Mouse (Mus musculus): ENCODE data around the gene Il18rap. TPM values are rescaled to one million over a fixed set of nuclear protein-coding genes. Genes with fewer than 3 reads are reported as not detected.

Gene Il18rap
- total RNA-seq (2022) = not detected

DNA sequence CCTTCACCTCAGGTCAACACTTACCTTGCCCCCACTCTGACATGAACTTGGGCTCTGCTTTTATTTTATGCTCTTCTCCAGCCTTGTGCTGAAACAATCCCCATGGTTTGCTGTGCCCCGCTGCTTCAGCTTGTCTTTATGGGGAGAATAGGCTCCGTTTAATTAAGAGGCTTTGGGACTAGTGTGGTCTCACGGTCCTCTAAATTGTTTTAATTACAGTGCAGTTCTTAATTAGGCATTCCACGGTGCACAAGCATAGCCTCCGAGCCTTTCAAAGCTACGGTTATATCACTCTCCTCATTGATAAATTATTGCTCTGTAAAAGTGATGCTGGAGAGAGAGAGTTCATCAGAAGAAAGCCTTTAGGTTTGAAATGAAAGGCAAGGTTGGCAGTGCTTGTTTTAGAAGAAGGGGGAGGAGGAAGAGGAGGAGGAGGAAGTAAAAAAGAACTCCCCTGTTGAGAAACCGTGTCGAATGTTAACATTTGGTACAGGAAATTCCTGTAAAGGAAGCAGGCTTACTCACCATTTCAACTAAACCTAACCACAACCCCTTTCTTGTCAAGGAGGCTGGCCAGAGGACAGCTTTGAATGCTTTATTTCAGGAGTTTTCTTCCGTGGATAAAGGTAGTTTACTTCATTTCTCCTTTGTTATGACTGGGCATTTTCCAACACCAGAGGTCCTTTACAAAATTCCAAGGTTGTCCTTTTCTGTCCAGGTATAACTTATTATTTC lies at the start of gene Il18rap:
Gene Il18rap, plus strand, starts transcription at position 512 of the 735 bp plus-strand sequence.
- DNase-seq (ENCODE audit: low spot score in 2 of 2) = no peak

DNA sequence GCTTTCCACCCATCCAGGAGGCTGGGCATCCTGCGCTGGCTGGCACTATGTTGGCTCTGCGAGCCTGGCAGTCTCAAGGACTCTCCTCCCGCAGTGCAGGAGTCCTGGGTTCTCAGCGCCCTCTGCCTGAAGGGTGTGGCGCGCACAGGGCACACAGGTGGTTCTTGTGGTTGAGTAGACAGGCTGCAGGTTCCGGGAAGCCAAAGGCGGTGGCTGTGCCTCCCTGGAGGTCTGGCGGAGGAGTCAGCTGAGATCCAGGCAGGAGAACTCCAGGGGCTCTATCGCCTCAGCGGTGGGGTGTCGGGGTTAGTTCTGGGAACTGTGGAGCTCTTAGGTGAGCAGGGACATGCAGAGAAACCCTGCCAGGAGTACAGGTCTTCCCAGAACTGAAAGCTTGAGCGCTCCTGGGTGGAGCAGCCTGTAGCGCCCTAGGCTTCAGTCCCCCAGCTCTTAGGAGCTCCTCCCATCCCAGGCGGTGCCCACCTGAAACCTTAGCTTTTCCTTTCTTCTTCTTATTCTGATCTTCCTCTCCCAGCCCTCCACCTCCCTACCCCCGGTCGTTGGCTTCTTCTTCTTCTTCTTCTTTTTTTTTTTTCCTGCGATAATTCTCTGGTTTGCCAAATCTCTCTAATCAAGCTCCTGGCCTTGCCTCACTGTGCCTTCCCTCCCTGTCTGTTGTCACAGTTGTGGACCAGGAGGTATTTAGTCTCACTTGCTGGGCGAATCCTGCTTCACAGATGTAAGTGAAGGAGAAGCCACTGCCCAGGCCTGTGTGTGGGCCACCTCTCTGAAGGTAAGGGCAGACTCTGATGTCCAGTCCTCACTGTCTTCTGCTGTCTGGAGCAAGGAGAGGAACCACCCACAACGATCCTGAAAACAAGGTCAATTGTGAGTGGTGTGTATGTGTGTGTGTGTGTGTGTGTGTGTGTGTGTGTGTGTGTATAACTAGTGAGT lies 49.4 kb upstream of the Il18rap start, which contains the start of gene Il18r1:
Gene Il18r1, plus strand, starts transcription at position 76 of the 954 bp plus-strand sequence.
- DNase-seq (ENCODE audit: low spot score in 2 of 2) = no peak

DNA sequence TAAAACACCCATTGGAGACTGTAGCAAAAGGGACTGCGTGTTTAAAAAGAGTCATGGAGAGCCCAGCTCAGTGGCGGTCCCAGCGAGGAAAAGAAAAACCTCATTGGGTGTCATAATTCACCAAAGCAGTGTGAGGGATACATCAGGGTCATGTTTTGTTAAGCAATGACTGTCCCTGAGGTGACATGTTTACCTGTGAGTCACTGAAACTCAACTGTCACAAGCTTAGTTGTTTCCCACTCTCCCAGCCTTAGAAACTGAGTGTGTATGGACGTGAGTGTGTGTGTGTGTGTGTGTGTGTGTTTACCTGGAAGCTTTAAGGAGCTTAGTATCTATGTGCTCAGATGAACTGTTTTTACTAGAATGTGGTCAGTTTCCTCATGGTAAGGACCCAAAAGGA lies 47.9 kb upstream of the Il18rap start:
- no peak for DNase-seq (ENCODE audit: low spot score in 2 of 2)

DNA sequence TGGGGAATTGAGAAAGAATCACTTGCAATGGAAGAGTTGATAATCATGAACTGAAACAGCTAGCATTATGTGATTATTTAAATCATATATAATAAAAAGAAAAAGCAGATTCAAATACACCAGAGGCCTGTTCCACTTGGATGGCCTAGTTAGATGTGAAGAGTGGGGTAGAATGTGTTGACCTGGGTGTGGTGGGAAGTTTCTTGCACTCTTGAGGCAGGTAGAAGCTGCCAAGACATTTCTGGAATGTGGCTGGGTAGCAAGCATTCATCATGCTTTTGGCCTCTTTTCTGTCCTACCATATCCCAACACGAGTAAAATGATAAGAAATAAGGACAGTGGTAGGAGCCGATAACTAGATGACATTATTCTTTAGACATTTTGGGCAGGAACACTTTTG lies 46.4 kb upstream of the Il18rap start:
- no peak for DNase-seq (ENCODE audit: low spot score in 2 of 2)

DNA sequence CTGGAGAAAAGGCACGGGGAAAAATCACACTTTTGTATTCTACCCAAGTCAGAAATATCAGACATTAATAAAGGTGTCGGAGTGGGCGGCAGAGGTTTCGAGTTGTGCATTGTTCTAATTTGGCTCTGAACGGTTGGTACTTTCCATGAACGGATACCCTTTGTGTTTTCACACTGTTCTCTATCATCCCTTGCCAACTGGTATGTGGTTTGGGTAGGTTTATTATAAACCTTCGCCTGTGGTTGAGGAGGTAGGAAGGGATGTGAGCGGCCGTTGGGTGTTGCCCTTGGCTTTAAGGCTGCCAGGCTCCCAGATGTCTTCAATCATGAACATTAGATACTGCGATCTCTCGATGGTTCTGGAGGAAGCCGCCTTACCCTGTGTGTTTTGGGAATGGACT lies 45.3 kb upstream of the Il18rap start:
- DNase-seq (ENCODE audit: low spot score in 2 of 2) = no peak

DNA sequence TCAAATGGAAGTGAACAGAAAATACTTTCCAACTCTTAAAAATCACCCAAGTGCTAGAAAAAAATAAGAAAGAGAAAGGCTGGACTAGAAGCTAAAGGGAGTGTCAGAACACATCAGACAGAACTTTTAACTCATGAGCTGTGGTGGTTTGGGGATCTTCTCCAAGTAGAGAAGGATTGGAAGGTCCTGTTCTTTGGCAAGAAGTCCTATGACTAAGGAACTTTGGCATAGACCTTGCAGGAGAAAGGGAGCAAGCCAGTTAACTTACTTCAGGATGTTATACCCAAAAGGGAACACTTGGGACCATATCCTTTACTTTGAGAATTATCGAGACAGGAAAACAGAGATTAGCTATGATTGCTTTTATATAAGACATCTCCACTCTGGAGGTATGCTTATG lies 42.8 kb upstream of the Il18rap start:
- no peak for DNase-seq (ENCODE audit: low spot score in 2 of 2)

DNA sequence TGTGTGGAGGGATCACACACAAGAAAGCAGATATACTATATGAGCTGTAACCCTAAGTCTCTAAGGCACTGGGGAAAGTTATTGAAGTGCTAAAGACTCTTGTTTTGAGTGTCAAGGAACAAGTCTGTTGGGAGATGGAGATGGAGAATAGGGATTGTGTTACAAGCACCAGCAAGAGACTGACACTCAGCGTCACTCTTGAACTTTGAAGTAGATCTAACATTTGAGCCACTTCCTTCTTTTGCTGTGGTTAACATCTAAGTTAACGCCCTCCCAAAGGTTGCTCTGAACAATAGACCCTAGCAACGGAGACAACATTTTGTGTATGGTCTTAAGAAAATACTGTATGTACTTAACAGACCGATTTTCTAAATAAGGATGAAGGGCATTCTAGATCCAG lies 41.5 kb upstream of the Il18rap start:
- DNase-seq (ENCODE audit: low spot score in 2 of 2) = no peak

DNA sequence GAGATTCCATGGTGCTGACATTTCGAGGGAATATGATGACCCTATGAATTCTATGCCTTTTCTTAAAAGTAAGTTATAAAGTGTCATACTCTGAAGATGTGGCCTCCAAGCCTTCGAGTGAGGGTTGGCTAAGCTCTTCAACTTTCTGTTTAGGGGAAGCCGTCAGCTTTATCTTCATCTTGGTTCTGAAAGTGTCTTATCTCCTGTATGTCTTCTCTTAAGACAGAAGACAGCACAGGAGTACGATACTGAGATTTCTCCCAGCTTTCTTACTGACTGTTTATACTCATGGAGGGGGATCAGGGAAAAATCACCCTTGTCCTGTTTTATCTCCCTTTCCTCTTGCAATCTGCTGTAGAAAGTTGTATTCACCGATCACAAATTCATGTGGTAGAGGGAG lies 40.8 kb upstream of the Il18rap start:
- DNase-seq (ENCODE audit: low spot score in 2 of 2) = no peak

DNA sequence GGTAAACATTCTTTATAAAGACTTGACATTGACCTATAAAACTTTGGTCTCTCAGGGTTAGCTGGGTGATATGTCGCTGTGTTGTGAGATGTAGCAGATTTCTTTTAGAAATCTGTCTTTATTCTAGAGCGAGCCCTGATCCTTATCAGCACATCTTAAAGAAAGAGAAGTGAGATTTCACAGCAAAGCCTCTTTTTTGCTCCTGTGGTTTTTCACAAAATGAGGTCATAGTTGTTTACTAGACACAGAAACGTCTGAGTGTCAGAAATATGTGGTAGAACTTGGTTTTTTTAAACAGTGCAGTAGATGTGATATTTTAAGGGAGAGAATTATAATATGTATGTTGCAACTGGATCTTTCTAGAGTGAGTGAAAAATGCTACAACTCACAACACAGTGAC lies 39.5 kb upstream of the Il18rap start:
- no peak for DNase-seq (ENCODE audit: low spot score in 2 of 2)

DNA sequence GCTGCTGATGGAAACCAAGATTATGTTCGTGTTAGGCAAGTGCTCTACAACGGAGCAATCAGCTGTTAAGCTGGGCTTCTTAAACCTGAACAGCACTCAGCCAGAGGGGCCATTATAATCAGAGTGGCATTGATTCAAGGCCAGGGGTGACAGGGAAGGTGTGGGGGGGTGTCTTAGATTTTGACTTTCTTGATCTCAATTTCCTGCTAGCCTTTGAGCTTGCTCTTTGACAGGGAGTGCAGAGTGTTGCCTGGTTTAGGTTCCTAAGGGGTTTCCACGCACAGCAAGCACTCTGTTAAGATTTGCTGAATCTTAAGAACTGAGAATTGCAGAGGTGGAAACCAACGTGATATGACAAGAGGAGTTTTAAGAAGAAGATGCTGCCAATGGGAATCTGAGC lies 38.4 kb upstream of the Il18rap start:
- no peak for DNase-seq (ENCODE audit: low spot score in 2 of 2)

DNA sequence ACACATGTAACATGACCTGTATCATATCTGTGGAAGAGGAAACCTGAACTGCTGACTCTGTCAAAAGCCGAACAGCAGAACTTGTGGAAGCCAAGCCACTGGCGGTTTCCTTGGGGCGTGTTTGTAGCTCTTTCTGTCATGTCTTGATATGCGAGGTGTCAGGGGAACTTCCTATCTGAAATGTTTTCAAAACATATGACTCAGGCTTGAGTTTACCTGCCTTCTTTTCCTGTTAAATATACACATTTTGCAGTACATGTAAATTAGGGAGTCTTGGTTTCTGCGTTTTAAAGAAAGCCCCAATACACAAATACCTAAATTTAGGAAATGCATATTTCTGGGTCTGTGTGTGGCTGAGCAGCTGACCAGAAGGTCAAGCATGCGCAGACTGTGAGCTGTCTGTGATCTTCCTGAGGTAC lies 35.6 kb upstream of the Il18rap start:
- DNase-seq (ENCODE audit: low spot score in 2 of 2) = no peak

DNA sequence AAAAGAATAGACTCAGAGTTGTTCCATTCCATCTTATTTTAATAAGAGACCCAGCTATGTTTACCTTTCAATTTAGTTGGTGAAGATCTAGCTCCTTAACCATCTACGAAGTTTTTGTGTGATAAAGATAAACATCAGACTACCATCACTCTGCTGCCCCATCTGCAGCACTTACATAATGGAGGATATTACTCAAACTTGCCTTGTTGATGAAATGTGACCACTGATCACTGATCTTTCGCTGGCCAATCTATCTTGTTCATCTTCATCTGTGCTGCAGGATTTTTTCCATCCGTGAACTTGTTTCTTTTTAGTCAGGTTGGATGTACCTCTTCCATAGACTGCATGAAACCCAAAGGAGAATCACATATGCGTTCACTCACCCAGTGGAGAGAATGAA lies 20.6 kb upstream of the Il18rap start:
- DNase-seq (ENCODE audit: low spot score in 2 of 2) = no peak

DNA sequence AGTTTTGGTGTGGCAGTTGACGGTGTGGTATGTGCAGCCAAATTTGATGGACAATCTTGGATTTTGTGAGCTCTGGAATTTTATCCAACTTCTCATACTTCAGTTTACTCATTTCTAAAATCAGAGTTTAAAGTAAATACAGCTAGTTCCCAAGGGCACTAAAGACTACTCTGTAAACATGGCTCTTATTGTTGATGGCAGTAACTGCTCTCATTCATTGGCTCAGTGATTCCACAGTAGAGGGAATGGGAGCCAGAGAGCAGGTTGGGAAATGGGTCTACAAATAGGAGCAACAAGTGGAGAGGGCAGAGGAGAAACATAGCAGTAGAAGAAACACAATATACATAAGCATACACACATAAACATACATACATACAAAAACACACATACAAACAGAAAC lies 15.5 kb upstream of the Il18rap start:
- DNase-seq (ENCODE audit: low spot score in 2 of 2) = no peak

DNA sequence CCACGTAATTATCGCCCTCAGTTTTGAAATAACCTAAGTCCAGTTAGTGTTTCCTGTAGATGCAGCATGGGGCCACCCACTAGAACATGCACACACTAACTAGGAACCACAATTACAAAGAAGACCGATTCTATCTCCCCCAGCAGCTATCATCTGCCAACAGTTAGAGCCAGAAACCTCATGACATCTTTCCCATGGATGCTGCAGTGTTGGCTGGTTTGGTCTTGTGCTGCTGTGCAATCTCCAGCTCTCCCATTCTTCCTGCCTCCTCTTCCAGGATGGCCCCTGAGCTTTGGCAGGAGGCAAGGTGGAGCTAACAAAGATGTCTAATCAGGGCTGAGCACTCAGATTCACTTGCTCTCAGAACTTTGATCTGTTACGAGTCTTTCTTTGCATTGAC lies 14.0 kb upstream of the Il18rap start:
- no peak for DNase-seq (ENCODE audit: low spot score in 2 of 2)

DNA sequence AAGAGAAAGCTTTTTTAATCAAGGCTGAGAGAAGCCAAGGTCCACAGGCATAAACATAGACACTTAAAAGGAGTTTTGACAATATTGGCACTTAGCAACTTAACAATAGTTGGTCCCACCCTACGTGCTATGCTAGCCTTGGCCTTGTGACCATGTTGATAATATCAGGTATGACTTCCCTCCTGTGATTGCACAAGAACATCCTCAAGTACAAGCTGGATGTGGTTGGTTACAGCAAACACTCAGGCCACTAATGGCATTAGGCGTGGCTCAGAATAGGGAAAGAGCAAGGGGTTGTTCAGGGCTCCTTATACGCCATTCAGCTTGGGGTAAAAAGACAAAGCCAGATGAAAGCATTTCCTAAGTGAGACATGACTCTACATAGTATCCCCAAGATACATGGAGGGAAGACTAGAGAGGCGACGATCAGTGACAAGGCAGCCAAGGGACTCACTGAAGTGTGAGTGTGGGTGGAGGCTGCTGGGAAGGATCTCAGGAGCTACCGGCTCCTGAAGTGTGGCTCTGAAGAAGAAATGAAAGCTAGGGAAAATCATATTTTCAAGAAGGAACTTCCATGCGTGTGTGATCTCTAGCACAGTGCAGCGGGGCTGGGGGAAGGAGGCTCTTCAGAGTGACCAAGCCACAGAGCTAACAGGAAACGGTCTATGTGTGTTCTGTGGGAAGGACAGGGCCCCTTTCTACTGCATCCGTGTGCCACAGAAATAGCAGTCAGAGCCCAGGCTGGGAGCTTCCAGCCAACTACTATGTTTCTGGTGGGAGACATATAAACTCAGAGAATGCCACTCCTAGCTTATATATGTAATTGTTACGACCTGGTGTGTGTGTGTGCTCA lies 13.4 kb upstream of the Il18rap start:
- DNase-seq (ENCODE audit: low spot score in 2 of 2) = no peak

DNA sequence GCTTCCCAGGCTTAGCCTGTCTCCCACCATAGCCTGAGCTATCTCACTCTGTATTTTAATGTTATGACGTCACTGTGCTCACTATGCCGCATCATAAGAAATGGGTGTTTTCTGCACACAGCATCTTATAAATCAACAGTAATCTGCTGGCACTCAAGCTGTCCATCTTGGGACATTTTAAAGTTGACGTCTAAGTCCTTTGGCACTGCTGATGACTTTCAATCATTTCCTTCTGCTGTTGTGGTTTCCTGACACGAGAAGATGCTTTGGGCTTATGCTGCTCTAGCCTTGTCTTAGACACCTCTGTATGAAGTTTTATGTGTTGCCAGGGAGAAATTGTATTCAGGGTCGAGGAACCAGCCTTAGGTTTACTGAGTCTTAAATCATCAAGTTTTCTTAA lies 10.6 kb upstream of the Il18rap start:
- DNase-seq (ENCODE audit: low spot score in 2 of 2) = no peak

DNA sequence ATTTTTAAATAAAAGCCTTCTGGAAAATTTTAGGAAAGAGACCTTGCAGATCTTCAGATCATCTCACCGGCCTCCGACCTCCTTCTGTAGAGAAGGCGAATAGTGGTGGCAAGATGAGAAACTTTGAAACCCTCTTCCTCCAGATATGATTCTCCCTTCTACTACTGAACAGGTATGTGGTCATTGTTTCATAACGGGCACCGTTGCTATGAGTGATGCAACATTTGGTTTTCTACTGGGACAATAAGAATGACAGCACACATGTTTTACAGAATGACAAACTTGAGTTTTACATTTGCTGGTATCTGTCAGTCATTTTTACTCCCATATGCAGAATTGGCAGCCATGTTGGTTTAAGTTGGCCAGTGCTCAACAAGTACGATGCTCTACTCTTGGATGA lies 1.2 kb downstream of the Il18rap start:
- no peak for DNase-seq (ENCODE audit: low spot score in 2 of 2)

DNA sequence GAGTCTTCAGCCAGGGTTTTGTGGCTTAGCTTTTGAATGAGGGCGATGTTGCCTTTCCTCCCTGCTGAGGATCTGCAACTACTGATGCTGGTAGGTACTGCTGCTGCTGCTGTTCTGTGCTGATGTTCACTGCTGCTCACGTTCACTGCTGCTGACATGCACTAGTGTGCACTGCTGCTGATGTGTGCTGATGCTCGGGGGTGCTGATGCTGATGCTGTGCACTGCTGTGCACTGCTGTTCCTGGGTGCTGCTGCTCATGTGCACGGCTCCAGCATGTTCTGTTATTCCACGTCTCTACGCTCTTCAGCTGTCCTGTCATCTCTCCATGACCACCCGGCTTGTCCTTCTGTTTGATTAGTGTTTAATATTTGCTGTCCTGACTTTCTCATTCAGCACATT lies 7.8 kb downstream of the Il18rap start:
- no peak for DNase-seq (ENCODE audit: low spot score in 2 of 2)

DNA sequence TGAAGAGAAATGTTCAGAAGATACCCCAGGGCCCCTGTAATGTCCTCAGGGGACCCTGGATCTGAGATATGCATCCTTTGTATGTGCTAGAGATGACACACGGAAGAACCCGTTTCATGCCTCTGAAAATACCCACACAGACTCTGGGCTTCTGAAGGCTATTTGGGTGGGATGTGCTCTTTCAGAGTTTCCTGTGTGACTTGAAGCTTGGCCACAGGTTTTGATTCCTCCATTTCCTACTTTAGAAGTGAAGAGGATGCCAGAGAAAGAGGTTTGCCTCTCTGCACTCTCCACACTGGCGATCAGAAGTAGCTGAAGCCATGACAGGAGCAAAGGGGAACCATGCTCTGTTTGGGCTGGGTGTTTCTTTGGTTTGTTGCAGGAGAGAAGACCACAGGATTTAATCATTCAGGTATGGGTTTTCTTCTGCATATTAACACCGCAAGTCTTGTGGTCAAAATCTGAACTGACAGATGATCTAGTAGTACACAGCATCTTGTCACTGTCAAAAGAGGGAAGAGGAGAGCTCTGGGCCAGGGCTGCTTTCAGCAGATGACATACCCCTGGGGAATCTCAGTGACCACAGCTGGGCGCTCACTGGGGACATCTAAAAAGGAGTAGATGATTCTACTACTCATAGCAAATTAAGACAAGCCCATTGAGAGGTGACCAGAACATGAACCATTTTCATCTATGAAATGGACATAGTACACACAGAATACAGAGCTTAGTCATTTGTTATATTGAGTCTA lies 9.0 kb downstream of the Il18rap start:
- DNase-seq (ENCODE audit: low spot score in 2 of 2) = no peak

DNA sequence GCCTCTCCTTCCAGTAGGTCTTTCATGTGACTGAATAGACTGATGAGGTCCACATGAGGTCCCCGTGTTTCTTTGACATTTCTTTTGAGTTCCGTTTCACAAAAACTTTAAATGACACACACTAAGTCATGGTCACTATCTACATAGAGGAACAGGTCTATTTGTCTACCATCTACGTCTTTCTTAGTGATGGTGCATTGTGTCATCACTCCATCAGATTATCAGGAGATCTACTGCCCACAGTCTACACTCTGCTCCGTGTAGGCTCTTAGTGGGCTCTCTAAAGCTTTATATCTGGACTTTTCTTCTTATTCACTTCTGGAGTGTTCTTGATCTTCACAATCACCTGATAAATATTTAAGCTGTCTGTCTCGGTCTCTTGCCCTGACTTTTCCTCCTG lies 14.1 kb downstream of the Il18rap start:
- DNase-seq (ENCODE audit: low spot score in 2 of 2) = no peak

DNA sequence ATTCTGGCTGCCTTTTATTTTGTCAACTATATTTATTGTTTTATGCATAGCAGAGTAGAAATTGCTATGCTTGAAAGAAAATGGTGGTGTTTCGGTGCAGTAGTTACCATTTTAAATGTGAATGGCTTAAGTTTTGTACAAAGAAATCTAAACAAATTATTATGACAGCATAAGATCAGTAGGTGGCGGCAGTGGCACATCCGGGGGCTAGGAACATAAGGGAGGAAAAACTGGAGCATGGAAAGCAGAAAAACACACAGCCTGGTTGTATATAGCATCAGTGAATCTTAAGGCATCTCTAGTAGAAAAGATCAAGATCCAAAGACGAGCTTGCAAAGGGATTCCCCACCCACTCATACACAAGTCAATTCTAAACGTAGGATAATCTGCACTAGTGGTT lies 22.4 kb downstream of the Il18rap start:
- DNase-seq (ENCODE audit: low spot score in 2 of 2) = no peak

Measured in gastrocnemius, adult 8-10 months (tissue).